Mouse (Mus musculus): ENCODE results near the gene Dusp5. TPM values are rescaled to one million over a fixed set of nuclear protein-coding genes. Genes with fewer than 3 reads are reported as not detected.
"Not testable (repeated sequence)": the region's sequence is repeated elsewhere in the genome, so short reads cannot be mapped to it uniquely, and the experiment has no call there.

Dusp5 gene
- total and polyA plus RNA-seq, 2 experiments from 2014 or later = 2.5 to 11.2 TPM

DNA sequence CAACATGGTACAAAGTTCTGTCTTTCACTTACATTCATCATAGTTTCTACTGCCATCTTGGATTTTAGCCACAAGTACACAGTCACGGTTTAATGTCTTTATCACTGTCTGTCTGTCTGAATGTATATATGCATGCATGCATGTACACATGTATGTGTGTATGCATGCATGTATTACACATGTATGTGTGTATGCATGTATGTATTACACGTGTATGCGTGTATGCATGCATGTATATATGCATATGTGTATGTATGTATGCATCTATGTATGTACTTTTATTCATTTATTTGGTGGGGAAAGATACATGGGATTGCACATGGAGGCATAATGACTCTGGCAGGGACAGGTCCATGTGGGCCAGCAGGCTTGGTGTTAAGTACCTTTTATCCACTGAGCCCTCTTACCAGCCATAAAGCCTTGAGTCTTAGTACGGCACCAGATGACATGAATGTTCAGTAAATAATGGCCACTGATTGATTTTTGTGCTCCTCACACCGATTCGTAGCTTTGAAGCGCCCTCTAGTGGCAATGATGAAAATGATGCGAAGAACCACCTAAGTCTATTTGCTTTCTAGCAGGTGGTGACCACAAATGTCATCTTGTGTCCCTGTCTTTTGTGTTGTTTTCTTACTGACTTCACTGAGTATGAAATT, 49.8 kb downstream of the Dusp5 start:
- Histone ChIP-seq H3K27me3 (ENCODE audit: insufficient read depth, low read length) (no peaks in the 10 kb centered on the region), H3K36me3 (ENCODE audit: insufficient read depth, low read length) (no peaks in the 10 kb centered on the region), H3K4me1 (ENCODE audit: insufficient read depth, low read length) (peaks cover 3% of the 10 kb centered on the region; the same call in 1 of the 2 replicates), H3K27ac (ENCODE audit: low read depth, low read length) (no peak overlapping the region), H3K4me2 (ENCODE audit: low read depth, low read length, poor library complexity, severe bottlenecking) (no peak overlapping the region), H3K4me3 (ENCODE audit: low read depth, low read length) (no peak overlapping the region), H3K9ac (replicated peaks; ENCODE audit: low read length, poor library complexity, severe bottlenecking) (no peak overlapping the region), H3K9me3 (ENCODE audit: low read length) (no peaks in the 10 kb centered on the region)
- WGBS = 13% methylated on average over 8 of the region's 8 CpGs
- peak; percentile 90 for DNase-seq (ENCODE audit: low spot score)
- peak; percentile 95 for TF ChIP-seq CTCF (IDR thresholded peaks at IDR 0.05)
- no peak for ATAC-seq (ENCODE audit: low FRiP score)

DNA sequence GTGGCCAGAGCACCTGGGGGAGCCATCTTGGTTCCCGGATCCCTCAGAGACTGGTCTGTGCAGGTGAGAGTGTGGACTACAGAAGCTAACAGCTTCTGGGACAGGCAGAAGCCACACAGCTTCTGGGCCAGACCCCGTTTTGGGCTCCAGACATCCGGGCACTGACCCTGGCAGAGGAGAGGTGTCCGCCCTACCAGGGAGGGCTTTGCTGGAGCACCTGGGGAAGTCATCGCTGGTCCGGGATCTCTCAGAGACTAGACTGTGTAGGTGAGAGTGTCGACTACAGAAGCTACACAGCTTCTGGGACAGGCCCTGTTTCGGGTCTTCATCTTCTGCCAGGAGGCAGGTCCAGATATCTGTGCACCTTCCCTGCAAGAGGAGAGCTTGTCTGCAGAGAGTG, 51.4 kb downstream of the Dusp5 start:
- 85% methylated on average over 8 of the region's 8 CpGs for WGBS
- not testable (repeated sequence) for H3K9me3 ChIP-seq (ENCODE audit: low read length); H3K4me2 ChIP-seq (ENCODE audit: low read depth, low read length, poor library complexity, severe bottlenecking); H3K4me1 ChIP-seq (ENCODE audit: insufficient read depth, low read length); H3K4me3 ChIP-seq (ENCODE audit: low read depth, low read length); DNase-seq (ENCODE audit: low spot score); H3K36me3 ChIP-seq (ENCODE audit: insufficient read depth, low read length); ATAC-seq (ENCODE audit: low FRiP score); H3K9ac ChIP-seq (replicated peaks; ENCODE audit: low read length, poor library complexity, severe bottlenecking); H3K27me3 ChIP-seq (ENCODE audit: insufficient read depth, low read length); H3K27ac ChIP-seq (ENCODE audit: low read depth, low read length)

DNA sequence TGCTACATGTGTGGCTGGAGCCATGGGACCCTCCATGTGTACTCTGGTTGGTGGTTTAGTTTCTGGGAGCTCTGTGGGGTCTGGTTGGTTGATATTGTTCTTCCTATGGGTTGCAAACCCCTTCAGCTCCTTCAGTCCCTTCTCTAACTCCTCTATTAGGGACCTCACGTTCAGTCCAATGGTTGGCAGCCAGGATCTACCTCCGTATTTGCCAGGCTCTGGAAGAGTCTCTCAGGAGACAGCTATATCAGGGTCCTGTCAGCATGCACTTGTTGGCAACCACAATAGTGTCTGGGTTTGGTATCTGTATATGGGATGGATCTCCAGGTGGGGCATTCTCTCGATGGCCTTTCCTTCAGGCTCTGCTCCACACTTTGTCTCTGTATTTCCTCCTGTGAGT, 58.8 kb downstream of the Dusp5 start:
- H3K4me3 ChIP-seq (ENCODE audit: low read depth, low read length); H3K27me3 ChIP-seq (ENCODE audit: insufficient read depth, low read length); H3K9ac ChIP-seq (replicated peaks; ENCODE audit: low read length, poor library complexity, severe bottlenecking); ATAC-seq (ENCODE audit: low FRiP score); H3K27ac ChIP-seq (ENCODE audit: low read depth, low read length); DNase-seq (ENCODE audit: low spot score); H3K36me3 ChIP-seq (ENCODE audit: insufficient read depth, low read length); H3K9me3 ChIP-seq (ENCODE audit: low read length); H3K4me2 ChIP-seq (ENCODE audit: low read depth, low read length, poor library complexity, severe bottlenecking); H3K4me1 ChIP-seq (ENCODE audit: insufficient read depth, low read length): not testable (repeated sequence)
- 90% methylated on average over 3 of the region's 3 CpGs for whole genome bisulfite sequencing

DNA sequence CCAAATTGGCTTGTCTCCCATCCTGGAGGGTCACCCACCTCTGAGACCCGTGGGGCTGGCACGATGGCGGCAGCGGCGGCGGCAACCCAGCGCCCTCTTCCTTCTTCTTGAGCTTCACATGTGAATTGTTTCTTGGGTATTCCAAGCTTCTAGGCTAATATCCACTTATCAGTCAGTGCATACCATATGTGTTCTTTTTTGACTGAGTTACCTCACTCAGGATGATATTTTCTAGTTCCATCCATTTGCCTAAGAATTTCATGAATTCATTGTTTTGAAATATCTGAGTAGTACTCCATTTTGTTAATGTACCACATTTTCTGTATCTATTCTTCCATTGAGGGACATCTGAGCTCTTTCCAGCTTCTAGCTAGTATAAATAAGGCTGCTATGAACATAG, 60.1 kb downstream of the Dusp5 start, which contains the start of gene Nutf2-ps1:
Gene Nutf2-ps1, minus strand, starts transcription at position 101 of the 400 bp plus-strand sequence.
- 96% methylated on average over 7 of the region's 7 CpGs for WGBS
- H3K27me3 ChIP-seq (ENCODE audit: insufficient read depth, low read length); H3K4me1 ChIP-seq (ENCODE audit: insufficient read depth, low read length); H3K9me3 ChIP-seq (ENCODE audit: low read length); H3K4me2 ChIP-seq (ENCODE audit: low read depth, low read length, poor library complexity, severe bottlenecking); ATAC-seq (ENCODE audit: low FRiP score); H3K36me3 ChIP-seq (ENCODE audit: insufficient read depth, low read length); H3K4me3 ChIP-seq (ENCODE audit: low read depth, low read length); DNase-seq (ENCODE audit: low spot score); H3K9ac ChIP-seq (replicated peaks; ENCODE audit: low read length, poor library complexity, severe bottlenecking); H3K27ac ChIP-seq (ENCODE audit: low read depth, low read length): not testable (repeated sequence)

Other genes starting within 250 kb of the Dusp5 start
- 40.9 and 49.2 TPM in 2 replicates for gene Mxi1, start 218.6 kb upstream of the Dusp5 start, total RNA-seq (2014; rRNA removed)
- gene Mxi1, start 218.6 kb upstream of the Dusp5 start, polyA plus RNA-seq (2015; fragmentation: Nextera tagmentation; extraction: Ambion mirVana) = 37.7 and 38.8 TPM in 2 replicates
- gene Gm10197, start 157.3 kb upstream of the Dusp5 start, total RNA-seq (2014; rRNA removed) = not detected in 2 replicates
- gene Gm10197, start 157.3 kb upstream of the Dusp5 start, polyA plus RNA-seq (2015; fragmentation: Nextera tagmentation; extraction: Ambion mirVana) = not detected in 2 replicates
- 8.9 and 17.8 TPM in 2 replicates for gene Smndc1, start 138.5 kb upstream of the Dusp5 start, total RNA-seq (2014; rRNA removed)
- 28.9 and 35.0 TPM in 2 replicates for gene Smndc1, start 138.5 kb upstream of the Dusp5 start, polyA plus RNA-seq (2015; fragmentation: Nextera tagmentation; extraction: Ambion mirVana)
- 67.9 and 94.6 TPM in 2 replicates for gene Nutf2-ps1, start 60.0 kb downstream of the Dusp5 start, total RNA-seq (2014; rRNA removed)
- 160 and 200 TPM in 2 replicates for gene Nutf2-ps1, start 60.0 kb downstream of the Dusp5 start, polyA plus RNA-seq (2015; fragmentation: Nextera tagmentation; extraction: Ambion mirVana)
- gene Smc3, start 71.3 kb downstream of the Dusp5 start, total RNA-seq (2014; rRNA removed) = 26.1 and 29.3 TPM in 2 replicates
- gene Smc3, start 71.3 kb downstream of the Dusp5 start, polyA plus RNA-seq (2015; fragmentation: Nextera tagmentation; extraction: Ambion mirVana) = 39.4 and 45.7 TPM in 2 replicates
- 1.6 and 2.0 TPM in 2 replicates for gene Rbm20, start 148.2 kb downstream of the Dusp5 start, total RNA-seq (2014; rRNA removed)
- 0.44 and 0.75 TPM in 2 replicates for gene Rbm20, start 148.2 kb downstream of the Dusp5 start, polyA plus RNA-seq (2015; fragmentation: Nextera tagmentation; extraction: Ambion mirVana)